Mouse (Mus musculus) C2C12 (cell line): ENCODE measurements around the gene Ctso.

Source experiments
- CTCF ChIP-seq: IDR thresholded peaks from one replicate; pipeline ENCODE4 v1.5.1; 2011; ENCODE audit not compliant: control insufficient read depth, insufficient read depth, insufficient read length
- MAX ChIP-seq: IDR thresholded peaks from one replicate; pipeline ENCODE4 v1.6.1; 2011; ENCODE audit warnings: mild to moderate bottlenecking, control low read depth
- MYOD1 ChIP-seq: IDR thresholded peaks from one replicate; pipeline ENCODE4 v1.6.1; 2011; ENCODE audit warnings: low read depth; ENCODE audit not compliant: control insufficient read depth, insufficient read length
- MYOG ChIP-seq: IDR thresholded peaks from one replicate; pipeline ENCODE4 v1.6.1; 2011; ENCODE audit not compliant: control insufficient read depth, insufficient read length; ENCODE audit errors: extremely low read depth
- USF1 ChIP-seq: IDR thresholded peaks from one replicate; pipeline ENCODE4 v1.6.1; 2011; ENCODE audit warnings: low read depth, mild to moderate bottlenecking, control low read depth, moderate library complexity

DNA sequence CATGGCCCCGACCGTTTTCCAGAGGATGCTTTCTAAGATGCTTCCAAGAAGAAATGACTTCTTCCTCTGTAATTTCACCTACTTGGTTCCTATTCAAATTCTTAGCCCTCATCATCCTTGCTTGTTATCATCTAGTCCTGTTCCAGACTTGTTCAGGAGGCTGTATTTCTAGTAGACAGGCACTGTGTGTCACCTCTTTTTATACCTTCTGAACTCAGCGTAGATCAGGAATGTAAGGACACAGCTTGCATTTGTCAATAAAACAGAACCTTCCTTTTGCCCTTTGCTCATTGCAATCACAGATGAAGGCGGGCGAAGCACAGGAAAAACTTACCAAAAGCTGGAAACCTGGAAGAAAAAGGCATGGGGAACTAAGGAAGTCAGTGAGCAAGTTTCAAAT is 49.6 kb downstream of the Ctso start, which contains the start of gene Asic5:
- TF ChIP-seq USF1 (no peak), CTCF (no peak), MYOD1 (no peak), MAX (no peak), MYOG (no peak)
